Mouse (Mus musculus) adrenal gland, postnatal 14 days (tissue): Measurements from ENCODE around the gene 1700013F07Rik. TPM values are rescaled to one million over a fixed set of nuclear protein-coding genes. Genes with fewer than 3 reads are reported as not detected.

Experiments
- microRNA-seq, 2 experiments: library from miRNA; unstranded; fragments of <30 nt; microRNA quantifications; one replicate each; pipeline ENCODE4 v1.2.0; 2021
- total RNA-seq: library from RNA; stranded (reverse); gene quantifications from 2 replicates; pipeline ENCODE4 v1.2.3, GENCODE M21; 2021

Gene 1700013F07Rik
- total RNA-seq, 1 experiment from 2014 or later: not detected

Small RNA genes lying within 50 kb of the gene (microRNA-seq; reads per million reads assigned to microRNA genes)
- 0 reads per million in 2 experiments for gene Gm22860

Other genes starting within 250 kb of the 1700013F07Rik start
- not detected in 2 replicates for gene Mybphl, start 169.2 kb upstream of the 1700013F07Rik start, total RNA-seq
- gene Psrc1, start 150.3 kb upstream of the 1700013F07Rik start, total RNA-seq: 4.1 and 5.3 TPM in 2 replicates
- 8.7 and 11.0 TPM in 2 replicates for gene Celsr2, start 118.6 kb upstream of the 1700013F07Rik start, total RNA-seq
- 144 and 167 TPM in 2 replicates for gene Sars, start 88.9 kb upstream of the 1700013F07Rik start, total RNA-seq
- gene 5330417C22Rik, start 2.4 kb downstream of the 1700013F07Rik start, total RNA-seq: 1.5 and 4.7 TPM in 2 replicates
- gene Tmem167b, start 28.3 kb downstream of the 1700013F07Rik start, total RNA-seq: 41.3 and 43.1 TPM in 2 replicates
- gene Taf13, start 37.5 kb downstream of the 1700013F07Rik start, total RNA-seq: 23.5 and 29.5 TPM in 2 replicates
- 6.2 and 8.0 TPM in 2 replicates for gene Wdr47, start 57.1 kb downstream of the 1700013F07Rik start, total RNA-seq
- gene Clcc1, start 119.8 kb downstream of the 1700013F07Rik start, total RNA-seq: 32.1 and 34.4 TPM in 2 replicates
- 10.1 and 13.8 TPM in 2 replicates for gene Gpsm2, start 188.2 kb downstream of the 1700013F07Rik start, total RNA-seq
- not detected in 2 replicates for gene Aknad1, start 205.5 kb downstream of the 1700013F07Rik start, total RNA-seq